Mouse (Mus musculus) brain, embryonic 14.5 days (tissue): ENCODE measurements around the gene Cyp4f13.

Experiments
- CTCF ChIP-seq: fragments of 200-500 bp; IDR thresholded peaks from 2 replicates; pipeline ENCODE4 v1.5.1; 2012; ENCODE audit warnings: inconsistent platforms, mild to moderate bottlenecking, moderate library complexity, borderline replicate concordance; ENCODE audit not compliant: insufficient read depth, insufficient read length; ENCODE audit errors: extremely low read depth
- POLR2A ChIP-seq: fragments of 200-500 bp; IDR thresholded peaks from 2 replicates; pipeline ENCODE4 v1.6.1; 2012; ENCODE audit warnings: mild to moderate bottlenecking, inconsistent platforms, borderline replicate concordance; ENCODE audit not compliant: poor library complexity, insufficient read depth, insufficient read length, severe bottlenecking; ENCODE audit errors: extremely low read depth

GRCm38 (mm10) chr17:32916075-32916474, 31.1 kb downstream of the Cyp4f13 start:
- no peak for TF ChIP-seq POLR2A
- TF ChIP-seq CTCF: no peak
